Mouse (Mus musculus): ENCODE results near the gene Brd9.
A peak's percentile ranks its signal among the peaks of the same experiment; 100 is the strongest.

Brd9 gene

GRCm38 (mm10) chr13:73937321-73938176 lies at the start of gene Brd9, which contains the start of gene Trip13:
Gene Brd9 (plus strand): TSS chr13:73937811.
Gene Trip13 (minus strand): TSS chr13:73937784.
- DNase-seq (ENCODE audit: low read depth in 1 of 2, low spot score in 2 of 2): peak; percentile 84 to 94

GRCm38 (mm10) chr13:73892493-73893178 lies 45.0 kb upstream of the Brd9 start:
- no peak for DNase-seq (ENCODE audit: low read depth in 1 of 2, low spot score in 2 of 2)

- DNase-seq (ENCODE audit: low read depth in 1 of 2, low spot score in 2 of 2): no peak
These were observed 40.0 kb upstream of the Brd9 start for GRCm38 (mm10) chr13:73897561-73897960.

- DNase-seq (ENCODE audit: low read depth in 1 of 2, low spot score in 2 of 2): no peak
These were observed 30.5 kb upstream of the Brd9 start for GRCm38 (mm10) chr13:73907136-73907535.

GRCm38 (mm10) chr13:73907683-73908412 lies 29.8 kb upstream of the Brd9 start:
- DNase-seq (ENCODE audit: low read depth in 1 of 2, low spot score in 2 of 2): no peak

GRCm38 (mm10) chr13:73913066-73913465 lies 24.5 kb upstream of the Brd9 start:
- DNase-seq (ENCODE audit: low read depth in 1 of 2, low spot score in 2 of 2): no peak

- no peak for DNase-seq (ENCODE audit: low read depth in 1 of 2, low spot score in 2 of 2)
These were observed 5.4 kb upstream of the Brd9 start for GRCm38 (mm10) chr13:73932201-73932600.

GRCm38 (mm10) chr13:73936938-73937320 lies 682 bp upstream of the Brd9 start:
- DNase-seq (ENCODE audit: low read depth in 1 of 2, low spot score in 2 of 2): no peak

GRCm38 (mm10) chr13:73938177-73938560 lies 558 bp downstream of the Brd9 start:
- DNase-seq (ENCODE audit: low read depth in 1 of 2, low spot score in 2 of 2): no peak

- DNase-seq (ENCODE audit: low read depth in 1 of 2, low spot score in 2 of 2): no peak
These were observed 1.5 kb downstream of the Brd9 start for GRCm38 (mm10) chr13:73939101-73939500.

- no peak for DNase-seq (ENCODE audit: low read depth in 1 of 2, low spot score in 2 of 2)
These were observed 7.0 kb downstream of the Brd9 start for GRCm38 (mm10) chr13:73944606-73945005.

GRCm38 (mm10) chr13:73953551-73954130 lies 16.0 kb downstream of the Brd9 start:
- DNase-seq (ENCODE audit: low read depth in 1 of 2, low spot score in 2 of 2): no peak

GRCm38 (mm10) chr13:73954666-73955065 lies 17.1 kb downstream of the Brd9 start:
- DNase-seq (ENCODE audit: low read depth in 1 of 2, low spot score in 2 of 2): no peak

- DNase-seq (ENCODE audit: low read depth in 1 of 2, low spot score in 2 of 2): no peak
These were observed 17.9 kb downstream of the Brd9 start for GRCm38 (mm10) chr13:73955531-73955930.

- DNase-seq (ENCODE audit: low read depth in 1 of 2, low spot score in 2 of 2): no peak
These were observed 22.6 kb downstream of the Brd9 start for GRCm38 (mm10) chr13:73960117-73960652.

GRCm38 (mm10) chr13:73961177-73961576 lies 23.6 kb downstream of the Brd9 start:
- DNase-seq (ENCODE audit: low read depth in 1 of 2, low spot score in 2 of 2): no peak

- DNase-seq (ENCODE audit: low read depth in 1 of 2, low spot score in 2 of 2): no peak
These were observed 25.9 kb downstream of the Brd9 start, which contains the start of gene Zdhhc11 for GRCm38 (mm10) chr13:73963551-73963950. Gene Zdhhc11 (plus strand): TSS chr13:73963851.

GRCm38 (mm10) chr13:73970545-73971448 lies 33.2 kb downstream of the Brd9 start:
- no peak for DNase-seq (ENCODE audit: low read depth in 1 of 2, low spot score in 2 of 2)

- DNase-seq (ENCODE audit: low read depth in 1 of 2, low spot score in 2 of 2): no peak
These were observed 36.9 kb downstream of the Brd9 start for GRCm38 (mm10) chr13:73974523-73974922.

GRCm38 (mm10) chr13:73976935-73977334 lies 39.3 kb downstream of the Brd9 start:
- no peak for DNase-seq (ENCODE audit: low read depth in 1 of 2, low spot score in 2 of 2)

Data from monocyte, adult 2 months (primary cell).